Mouse (Mus musculus): ENCODE data around the gene Zfyve1.
"Not testable (repeated sequence)": the region's sequence is repeated elsewhere in the genome, so short reads cannot be mapped to it uniquely, and the experiment has no call there.

Zfyve1 gene

DNA sequence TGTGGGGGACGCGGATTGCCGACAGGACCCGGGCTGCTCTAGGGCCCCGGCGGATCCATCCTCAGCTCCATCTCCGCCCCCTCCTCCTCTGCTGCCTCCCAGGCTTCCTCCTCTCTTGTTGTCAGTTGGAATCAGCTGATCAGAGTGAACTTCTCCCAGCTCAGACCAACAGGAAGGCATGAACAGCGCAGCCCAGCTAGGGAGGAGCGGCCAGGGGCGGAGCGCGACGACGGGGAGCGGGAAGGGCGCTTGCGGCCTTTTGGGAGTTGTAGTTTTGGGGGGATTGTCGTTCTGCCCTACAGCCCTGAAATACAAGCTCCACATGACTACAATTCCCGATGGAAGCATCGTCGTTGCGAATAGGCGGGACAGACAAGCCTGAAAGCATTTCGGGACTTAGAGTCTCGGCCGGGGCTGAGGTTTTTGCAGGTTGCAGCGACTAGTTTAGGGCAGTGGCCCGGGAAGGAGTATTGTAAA, at the start of gene Zfyve1:
Gene Zfyve1 (minus strand): TSS at position 198 of the 477 bp plus-strand sequence.
- DNase-seq (ENCODE audit: low spot score in 2 of 2) = peak; percentile 80 to 89

DNA sequence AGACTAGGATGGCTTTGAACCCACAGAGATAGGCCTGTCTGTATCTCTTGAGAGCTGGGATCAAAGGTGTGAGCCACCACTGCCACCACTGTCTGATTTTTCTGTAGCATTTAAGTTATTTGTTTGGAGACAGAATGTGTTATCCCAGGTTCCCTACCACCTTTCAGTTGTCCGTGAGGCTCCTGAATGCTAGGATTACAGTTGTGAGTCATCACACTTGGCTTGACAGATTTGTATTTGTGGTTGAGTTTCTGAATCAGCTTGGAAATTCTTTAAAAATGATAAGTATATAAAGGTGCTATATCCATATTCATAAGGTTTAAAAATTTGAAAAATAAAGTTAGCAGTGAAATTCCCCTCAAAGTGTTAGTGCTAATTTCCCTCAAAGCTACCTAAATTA, 46.1 kb upstream of the Zfyve1 start:
- no peak for DNase-seq (ENCODE audit: low spot score in 2 of 2)

DNA sequence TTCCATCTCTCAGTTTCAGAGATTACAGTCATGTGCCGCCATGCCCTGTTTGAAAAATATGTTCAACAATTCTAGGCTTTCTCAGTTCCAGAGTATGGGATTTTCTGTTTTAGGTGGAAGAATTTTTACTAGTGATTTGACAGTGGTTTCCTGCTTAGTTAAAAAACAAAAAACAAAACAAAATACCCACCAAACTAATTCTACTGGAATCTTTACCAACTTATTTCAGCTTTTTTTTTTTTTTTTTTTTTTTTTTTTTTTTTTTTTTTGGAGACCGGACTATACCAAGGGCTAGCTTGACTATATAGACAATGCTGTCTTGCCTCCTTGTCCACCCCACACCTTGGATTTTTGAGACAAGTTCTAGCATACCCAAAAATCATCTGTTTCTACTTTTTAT, 44.2 kb upstream of the Zfyve1 start:
- no peak for DNase-seq (ENCODE audit: low spot score in 2 of 2)

DNA sequence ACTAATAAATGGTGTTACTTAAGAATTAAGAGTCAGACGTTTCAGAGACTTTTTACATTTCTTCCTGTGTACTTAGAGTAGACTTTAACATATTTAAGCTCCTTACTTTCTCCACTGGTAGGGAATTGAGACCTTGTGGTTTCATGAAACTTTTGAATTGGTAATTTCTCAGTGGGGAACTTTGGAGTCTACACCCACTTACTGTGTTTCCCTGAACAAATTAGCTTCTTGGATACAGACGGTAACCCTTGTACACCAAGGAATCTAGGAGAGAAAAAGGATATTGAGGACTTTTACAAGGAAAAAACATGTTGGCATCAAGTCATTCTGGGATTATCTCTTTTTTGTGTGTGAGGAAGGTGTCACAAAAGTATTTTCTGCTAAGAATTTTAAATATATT, 36.8 kb upstream of the Zfyve1 start:
- DNase-seq (ENCODE audit: low spot score in 2 of 2) = no peak

DNA sequence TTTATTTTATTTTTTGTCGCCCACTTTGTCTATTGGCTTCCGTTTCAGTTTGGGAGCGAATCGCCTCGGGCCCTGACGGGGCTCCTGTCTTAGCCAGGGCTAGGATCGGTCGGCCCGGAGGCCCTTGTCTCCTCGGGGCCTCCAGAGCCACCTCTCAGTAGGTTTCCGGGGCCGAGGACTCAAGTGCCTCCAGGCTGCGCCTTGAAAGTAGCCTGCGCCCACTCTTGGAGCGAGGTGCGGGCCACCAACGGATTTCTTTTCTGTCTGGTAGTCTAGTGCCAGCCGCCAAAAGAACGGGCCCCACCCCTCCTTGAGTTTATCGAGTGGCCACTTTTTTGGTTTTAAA, 35.6 kb upstream of the Zfyve1 start:
- peak in 1 of 2 experiments; percentile 30 for DNase-seq (ENCODE audit: low spot score in 2 of 2)

DNA sequence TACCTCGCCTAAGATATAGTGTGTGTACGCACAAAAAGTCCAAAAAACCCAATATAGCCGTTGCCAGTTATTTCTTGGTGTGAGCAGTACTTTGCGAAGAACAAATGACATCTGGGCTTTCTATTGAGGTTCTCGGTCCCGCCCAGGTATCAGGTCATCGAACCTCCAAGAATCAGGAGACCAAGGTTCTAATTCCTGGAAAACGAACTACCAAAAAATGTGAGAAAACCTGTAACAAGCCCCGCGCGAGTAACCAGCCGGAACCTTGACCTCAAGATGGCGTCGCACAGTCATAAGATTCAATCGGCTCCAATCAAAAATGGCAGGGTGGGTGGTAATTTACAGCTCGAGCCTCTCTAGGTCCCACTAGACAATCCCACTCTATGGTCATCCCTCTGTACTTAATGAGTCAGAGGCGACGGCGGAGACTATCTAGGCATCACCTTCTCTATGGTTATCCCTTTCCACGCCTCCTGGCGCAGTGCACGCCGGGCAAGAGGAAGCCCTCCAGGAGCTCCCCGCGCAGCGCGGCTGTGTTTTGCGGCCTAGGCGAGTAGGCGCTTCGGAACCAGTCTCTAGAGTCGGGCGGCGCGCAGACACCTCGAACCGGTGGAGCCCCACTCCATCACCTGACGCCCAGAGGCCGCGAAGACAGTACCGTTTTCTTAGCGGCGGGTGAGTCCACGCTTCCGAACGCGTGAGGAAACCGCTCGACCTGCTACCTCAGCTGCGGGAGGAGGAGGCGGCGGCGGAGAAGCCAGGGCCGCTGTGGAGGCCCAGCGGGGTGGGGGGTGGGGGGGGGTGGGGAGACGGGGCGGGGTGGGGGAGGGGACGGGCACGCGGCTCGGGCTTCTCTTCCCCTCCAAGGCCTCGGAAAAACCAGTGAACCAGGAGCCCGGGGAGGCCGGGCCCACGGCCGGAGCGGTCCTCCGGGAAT, 35.0 kb upstream of the Zfyve1 start:
- DNase-seq (ENCODE audit: low spot score in 2 of 2) = peak; percentile 87 to 91

DNA sequence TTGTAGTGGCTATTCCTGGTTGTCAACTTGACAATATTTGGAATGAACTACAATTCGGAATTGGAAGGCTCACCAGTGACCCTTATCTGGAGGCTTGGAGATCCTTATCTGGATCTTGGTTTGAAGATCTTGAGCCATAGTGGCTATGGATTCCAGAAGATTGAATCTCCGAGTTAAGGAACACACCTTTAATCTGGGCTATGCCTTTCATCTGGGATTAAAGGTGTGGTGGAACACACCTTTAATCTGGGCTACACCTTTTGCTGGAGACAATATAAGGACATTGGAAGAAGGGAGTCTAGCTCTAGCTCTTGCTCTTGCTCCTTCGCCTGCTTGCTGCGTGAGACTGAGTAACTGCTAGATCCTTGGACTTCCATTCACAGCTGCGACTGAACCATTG, 33.9 kb upstream of the Zfyve1 start, which contains the start of gene Rbm25:
Gene Rbm25 (plus strand): TSS at position 301 of the 400 bp plus-strand sequence.
- not testable (repeated sequence) for DNase-seq (ENCODE audit: low spot score in 2 of 2)

DNA sequence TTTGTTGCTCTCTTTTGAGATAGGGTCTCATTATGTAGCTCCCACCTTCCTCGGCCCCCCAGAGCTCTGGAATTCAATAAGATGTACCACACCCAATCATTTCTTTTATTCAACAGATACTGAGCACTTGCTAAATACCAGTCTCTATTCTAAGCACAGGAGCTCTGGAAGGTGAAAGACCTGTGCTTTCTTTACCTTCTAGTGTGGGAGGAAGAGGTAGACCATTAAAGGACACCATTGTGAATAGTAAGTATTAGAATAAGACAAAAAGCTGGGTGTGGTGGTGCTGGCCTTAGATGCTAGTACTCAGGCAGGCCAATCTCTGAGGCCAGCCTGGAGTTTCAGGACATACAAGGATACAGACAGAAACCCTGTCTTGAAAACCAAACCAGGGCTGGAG, 27.3 kb upstream of the Zfyve1 start:
- no peak for DNase-seq (ENCODE audit: low spot score in 2 of 2)

DNA sequence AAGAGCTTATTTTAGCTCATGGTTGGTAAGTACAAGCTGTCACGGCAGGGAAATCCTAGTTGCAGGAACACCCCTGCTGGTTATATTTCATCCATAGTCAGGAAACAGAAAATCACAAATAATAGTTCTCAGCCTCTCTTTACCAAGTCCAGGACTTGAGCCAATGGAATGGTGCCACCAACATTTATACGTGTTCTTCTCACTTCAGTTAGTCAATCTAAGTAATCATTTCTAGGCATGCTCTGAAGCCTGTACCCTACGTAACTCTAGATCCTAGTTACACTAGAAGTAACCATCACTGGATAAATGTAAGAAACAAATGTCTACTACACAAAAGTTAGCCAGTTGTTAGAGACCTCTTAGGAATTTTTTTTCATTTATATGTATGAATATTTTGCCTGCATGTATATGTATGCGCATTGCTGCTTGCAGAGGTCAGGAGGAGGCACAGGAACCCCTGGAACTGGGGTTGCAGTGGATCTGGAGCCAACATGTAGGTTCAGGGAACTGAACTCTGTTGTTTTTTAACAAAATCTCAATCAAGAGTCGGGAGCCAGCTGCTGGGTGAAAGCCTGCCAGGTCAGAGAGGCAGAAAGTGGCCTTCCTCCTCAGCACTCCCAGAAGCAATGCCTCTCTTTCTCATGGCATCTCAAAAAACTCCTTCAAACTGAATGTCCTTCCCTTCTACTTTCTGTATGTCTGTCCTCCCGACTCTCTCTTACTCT, 25.2 kb upstream of the Zfyve1 start:
- no peak for DNase-seq (ENCODE audit: low spot score in 2 of 2)

DNA sequence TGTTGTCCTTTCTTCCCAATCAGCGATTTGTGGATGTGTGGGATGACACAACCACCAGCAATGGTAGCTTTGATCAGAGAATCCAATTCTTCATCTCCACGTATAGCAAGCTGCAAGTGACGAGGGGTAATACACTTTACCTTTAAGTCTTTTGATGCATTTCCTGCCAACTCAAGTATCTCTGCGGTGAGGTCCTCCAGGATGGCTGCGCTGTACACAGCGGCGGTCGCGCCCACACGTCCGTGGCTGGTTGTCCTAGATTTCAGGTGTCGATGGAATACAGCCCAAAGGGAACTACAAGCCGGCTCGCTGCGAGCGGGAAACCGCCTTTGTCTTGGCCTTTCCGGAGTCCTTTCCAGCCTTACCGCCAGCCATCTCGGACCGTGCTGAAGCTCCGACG, 23.7 kb upstream of the Zfyve1 start:
- DNase-seq (ENCODE audit: low spot score in 2 of 2) = not testable (repeated sequence)

DNA sequence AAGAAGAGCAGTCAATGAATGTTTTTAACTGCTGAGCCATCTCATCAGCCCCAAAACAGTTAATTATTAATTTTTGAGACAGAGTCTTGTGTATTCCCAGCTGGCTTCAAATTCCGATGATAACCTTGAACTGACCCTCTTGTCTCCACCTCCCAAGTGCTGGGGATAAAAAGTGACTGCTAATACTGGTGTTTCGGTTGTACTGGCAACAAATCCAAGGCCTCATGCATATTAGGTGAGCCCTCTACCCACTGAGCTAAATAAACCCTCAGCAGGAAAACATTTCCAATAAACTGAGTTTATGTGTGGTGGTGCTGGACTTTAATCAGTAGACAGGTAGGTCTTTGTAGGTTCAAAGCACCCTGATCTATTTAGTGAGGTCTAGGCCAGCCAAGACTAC, 22.0 kb upstream of the Zfyve1 start:
- no peak for DNase-seq (ENCODE audit: low spot score in 2 of 2)

DNA sequence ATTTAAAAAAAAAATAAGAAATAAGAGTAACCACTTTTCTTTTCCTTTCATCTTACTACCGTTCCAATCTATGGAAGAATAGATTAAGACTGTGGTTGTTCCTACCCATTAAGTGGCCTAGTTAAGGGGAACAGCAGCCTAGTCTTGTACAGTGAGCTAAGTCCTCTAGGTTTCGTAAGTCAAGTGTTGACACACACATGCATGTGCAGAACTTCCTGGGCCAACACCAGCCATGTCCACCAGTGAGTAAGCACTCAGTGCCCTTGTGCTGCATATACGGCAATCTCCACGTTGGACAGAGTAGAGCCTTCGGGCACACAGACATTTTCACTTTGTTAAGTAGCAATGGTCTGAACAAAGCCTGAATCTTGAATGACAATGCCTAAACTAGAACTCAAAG, 20.2 kb upstream of the Zfyve1 start:
- no peak for DNase-seq (ENCODE audit: low spot score in 2 of 2)

DNA sequence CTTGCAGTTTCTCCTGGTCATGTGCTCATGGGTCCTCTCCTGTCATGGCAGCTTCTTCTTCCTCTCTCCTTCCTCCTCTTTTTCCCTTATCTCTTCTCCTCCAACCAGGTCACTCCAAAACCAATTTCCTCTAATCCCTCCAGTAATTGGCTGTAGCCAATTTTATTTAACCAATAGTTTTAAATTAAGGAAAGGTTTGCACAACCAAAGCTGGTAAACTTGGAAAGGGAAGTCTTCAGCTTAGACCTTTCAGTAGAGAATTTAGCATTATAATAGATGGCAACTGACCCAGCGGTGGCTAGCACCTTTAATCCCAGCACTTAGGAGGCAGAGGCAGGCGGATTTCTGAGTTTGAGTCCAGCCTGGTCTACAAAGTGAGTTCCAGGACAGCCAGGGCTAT, 9.4 kb upstream of the Zfyve1 start:
- DNase-seq (ENCODE audit: low spot score in 2 of 2) = not testable (repeated sequence)

DNA sequence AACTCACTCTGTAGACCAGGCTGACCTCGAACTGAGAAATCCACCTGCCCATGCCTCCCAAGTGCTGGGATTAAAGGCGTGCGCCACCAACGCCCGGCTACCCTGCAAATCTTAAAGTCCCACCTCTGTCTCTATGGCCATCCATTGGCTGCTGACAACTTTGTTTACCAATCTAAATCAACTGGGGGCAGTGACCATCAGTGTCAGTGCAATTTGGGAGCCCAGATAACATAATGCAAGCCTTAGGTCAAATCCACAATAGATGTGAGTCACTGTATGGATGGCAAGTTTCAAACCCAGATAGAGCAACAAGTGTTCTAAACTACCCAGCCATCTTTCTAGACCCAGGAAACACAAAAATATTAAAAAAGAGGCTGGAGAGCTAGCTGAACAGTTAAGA, 5.3 kb upstream of the Zfyve1 start:
- DNase-seq (ENCODE audit: low spot score in 2 of 2) = no peak

DNA sequence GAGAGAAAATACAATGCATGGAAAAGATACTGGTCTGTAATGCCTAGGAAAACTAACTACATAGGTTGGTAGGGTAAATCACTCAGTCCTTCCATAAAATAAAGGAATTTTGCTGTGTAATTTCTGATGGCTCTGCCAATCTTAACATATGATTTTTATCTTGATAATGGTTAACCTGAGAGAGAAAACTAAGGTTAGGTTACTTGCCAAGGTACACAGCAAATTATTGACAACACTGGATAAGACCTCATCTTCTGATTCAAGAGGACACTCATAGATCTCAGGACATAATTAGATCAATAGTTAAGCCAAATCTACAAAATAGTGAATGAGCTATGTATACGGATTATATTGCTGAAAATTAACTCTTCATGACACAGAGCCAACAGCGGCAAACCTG, 859 bp upstream of the Zfyve1 start:
- DNase-seq (ENCODE audit: low spot score in 2 of 2) = no peak

DNA sequence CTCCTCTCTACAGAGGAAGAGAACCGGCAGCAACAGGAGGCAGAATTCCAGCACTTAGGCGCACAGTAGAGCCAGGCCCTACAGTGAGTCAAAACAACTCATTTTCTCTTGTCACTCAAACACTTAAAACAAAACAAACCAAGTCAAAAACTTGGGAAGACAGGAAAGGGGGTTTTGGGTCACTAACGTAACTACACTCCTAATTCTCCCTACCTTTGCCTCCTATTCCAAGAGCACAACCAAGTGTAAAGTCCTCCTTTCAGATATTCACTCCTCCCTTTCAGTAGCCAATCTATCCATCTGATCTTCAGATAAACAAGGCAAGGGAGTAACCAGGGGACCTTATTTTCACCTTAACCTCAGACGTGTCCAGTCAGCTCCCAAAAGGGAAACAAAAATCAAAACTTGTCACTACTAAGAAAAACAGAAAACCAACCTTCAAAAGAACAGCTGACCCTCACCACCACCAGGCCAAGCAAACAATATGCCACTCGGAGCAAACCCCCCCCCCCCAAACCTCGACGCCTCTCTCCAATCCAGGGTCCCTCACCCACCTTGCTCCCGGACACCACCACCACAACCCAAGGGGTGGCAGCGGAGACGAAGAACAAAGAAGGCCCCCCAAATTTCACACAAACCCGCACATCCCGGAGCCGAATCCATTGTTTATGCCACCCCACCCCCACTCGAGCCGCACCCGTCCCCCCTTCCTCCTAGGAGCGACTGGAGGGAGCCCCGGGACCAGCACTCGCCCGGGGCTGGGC, 649 bp downstream of the Zfyve1 start:
- DNase-seq (ENCODE audit: low spot score in 2 of 2) = no peak

DNA sequence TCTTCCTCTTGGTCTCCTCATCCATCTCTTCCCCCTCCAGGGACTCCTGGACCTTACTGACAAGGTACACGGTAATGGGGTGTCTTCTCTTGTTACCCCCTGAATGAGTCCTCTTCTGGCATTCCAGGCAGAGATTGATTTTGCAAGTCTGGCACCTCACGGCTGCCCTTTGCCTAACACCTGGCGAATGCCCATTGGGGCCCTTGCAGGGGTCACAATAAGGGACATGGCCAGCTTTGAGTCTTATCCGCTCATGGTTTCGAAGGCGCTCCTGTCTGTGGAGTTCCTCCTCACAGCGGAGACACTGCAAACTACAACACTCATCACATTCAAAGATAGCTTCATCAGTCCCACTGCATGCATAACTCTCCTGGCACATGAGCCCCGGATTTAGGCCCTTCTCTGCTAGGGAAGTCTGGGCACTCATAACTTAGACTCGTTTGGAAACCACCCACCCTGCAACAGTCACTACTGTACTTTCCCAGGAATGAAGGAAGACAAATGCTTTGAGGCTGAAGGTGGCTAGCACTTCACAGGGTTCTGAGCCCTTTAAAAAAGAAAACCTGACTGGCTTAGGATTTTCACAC, 2.5 kb downstream of the Zfyve1 start:
- no peak for DNase-seq (ENCODE audit: low spot score in 2 of 2)

DNA sequence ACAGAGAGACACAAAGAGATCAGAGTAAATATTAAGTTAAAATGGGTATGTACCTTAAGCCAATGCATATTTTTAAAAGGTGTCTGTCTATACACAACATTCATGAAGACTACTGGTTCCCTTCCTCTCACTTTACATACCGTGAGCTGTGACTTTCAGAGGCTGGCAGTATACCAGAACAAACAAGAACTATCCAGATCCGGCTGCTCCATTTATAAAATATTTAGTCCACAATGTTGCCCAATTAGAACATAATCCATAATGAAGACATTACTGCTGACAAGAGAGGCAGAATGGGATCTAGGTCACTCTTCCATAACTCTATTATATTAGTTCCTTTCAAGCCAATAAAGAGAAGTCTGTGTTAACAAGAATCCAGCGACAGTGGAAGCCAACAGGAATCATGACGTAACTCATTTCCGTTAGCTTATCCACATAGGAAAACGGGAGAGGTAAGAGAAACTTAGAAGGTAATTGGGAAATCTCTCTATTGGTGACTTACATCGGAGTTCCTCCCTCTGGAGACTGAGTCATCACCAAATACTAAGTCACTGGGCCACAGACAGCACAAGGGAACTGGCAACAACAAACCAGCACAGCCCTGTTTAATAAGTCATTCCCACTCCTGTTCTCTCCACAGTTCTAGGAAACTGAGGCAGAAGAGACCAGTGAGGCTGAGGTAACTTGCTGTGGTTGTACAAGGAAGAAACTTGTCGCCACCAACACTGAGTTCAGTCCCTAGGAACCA, 5.1 kb downstream of the Zfyve1 start:
- DNase-seq (ENCODE audit: low spot score in 2 of 2) = no peak

DNA sequence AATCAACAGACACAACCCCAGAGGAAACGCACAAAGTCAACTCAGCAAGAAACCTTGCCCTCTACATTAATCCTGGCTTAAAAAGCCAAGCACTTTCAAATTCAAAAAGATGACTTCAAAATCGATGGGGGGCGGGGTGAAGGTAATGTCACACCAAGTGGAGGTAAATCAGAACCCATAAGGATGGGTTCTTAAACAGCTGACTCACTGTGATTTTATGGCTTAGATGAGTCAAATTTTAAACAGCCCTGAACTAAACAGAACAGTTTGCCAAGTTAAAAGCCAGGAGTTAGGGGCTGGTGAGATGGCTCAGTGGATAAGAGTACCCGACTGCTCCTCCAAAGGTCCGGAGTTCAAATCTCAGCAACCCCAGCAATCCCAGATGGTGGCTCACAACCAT, 10.4 kb downstream of the Zfyve1 start:
- DNase-seq (ENCODE audit: low spot score in 2 of 2) = no peak

DNA sequence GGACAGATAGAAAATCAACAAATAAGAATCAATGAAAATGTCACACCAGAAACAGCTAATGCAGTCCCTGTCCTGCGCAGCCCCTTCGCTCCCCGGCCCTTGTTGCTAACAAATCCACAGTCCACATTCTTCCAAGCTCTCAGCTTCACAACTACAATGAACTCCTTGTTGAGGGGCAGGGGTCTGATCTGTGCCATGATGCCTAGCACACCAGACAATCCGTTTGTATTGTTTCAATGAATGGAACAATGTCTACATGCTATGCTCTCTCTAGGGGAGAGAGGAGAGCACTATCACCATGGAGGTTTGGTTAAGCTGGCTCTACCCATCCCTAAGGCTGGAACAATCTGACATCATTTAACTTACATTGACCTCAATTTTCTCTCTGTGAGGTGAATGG, 14.3 kb downstream of the Zfyve1 start:
- DNase-seq (ENCODE audit: low spot score in 2 of 2) = no peak

DNA sequence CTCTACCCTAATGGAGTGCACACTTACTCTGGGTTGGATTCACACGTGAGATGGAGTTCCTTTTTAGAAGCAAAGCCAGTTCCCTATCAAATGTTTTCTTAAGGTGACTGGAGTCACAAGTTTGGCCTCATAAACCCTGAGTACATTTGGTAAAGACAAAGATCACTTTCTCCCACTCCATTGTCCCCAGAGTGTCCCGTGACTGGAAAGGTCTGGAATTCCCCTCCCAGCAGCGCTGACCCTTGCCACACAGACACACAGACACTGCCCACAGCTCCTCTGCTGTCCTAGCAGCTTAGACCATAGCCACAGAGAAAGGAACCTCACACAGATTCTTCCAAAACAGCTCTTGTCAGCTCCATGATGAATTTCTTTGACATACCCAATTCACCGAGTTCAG, 14.9 kb downstream of the Zfyve1 start:
- DNase-seq (ENCODE audit: low spot score in 2 of 2) = no peak

Measured in cerebellum, postnatal 4 days (tissue).